Mouse (Mus musculus): ENCODE measurements around the gene 1110059G10Rik. TPM values are rescaled to one million over a fixed set of nuclear protein-coding genes. Genes with fewer than 3 reads are reported as not detected.
A peak's percentile ranks its signal among the peaks of the same experiment; 100 is the strongest.

The 1110059G10Rik gene
- 4.9 TPM for polyA plus RNA-seq (2012; fragmentation: generic; extraction: Trizol)
- long read RNA-seq, experiment 1, transcript 1110059G10Rik-201 (3 exons, 3,361 nt), result major isoform, 14 of 15 reads
- long read RNA-seq, experiment 1, partial matches to known transcripts, result 0 of 15 reads
- long read RNA-seq, experiment 1, other reads (novel, unspliced or antisense), result 1 of 15 reads
- long read RNA-seq, experiment 2, partial matches to known transcripts, result 1 of 3 reads
- long read RNA-seq, experiment 2, other reads (novel, unspliced or antisense), result 0 of 3 reads

- H3ac ChIP-seq (ENCODE audit: control insufficient read depth, insufficient read length, low read depth), result peak within 1 kb of the TSS; percentile 78
- TF ChIP-seq MYOG (IDR thresholded peaks at IDR 0.05; ENCODE audit: control insufficient read depth, extremely low read depth, insufficient read length) (no peak), MAX (IDR thresholded peaks at IDR 0.05) (peak; percentile 39), USF1 (IDR thresholded peaks at IDR 0.05; ENCODE audit: low read depth) (no peak)
- H3K27me3 ChIP-seq (ENCODE audit: control insufficient read depth, insufficient read depth, insufficient read length), result no peaks in the 10 kb centered on the region
- H3K79me2 ChIP-seq (ENCODE audit: control insufficient read depth, insufficient read depth), result peaks cover 64% of the 10 kb centered on the region
- H3K36me3 ChIP-seq (ENCODE audit: control insufficient read depth, insufficient read depth), result peaks cover 26% of the 10 kb centered on the region
- H3K4me3 ChIP-seq (ENCODE audit: insufficient read depth, poor library complexity, severe bottlenecking), result peak within 1 kb of the TSS; percentile 85
- H3K79me3 ChIP-seq (ENCODE audit: low read depth), result peaks cover 52% of the 10 kb centered on the region
Observed at GRCm38 (mm10) chr9:122950643-122951475, at the start of gene 1110059G10Rik, which contains the start of gene Kif15. Gene 1110059G10Rik (minus strand): TSS chr9:122951000. Gene Kif15 (plus strand): TSS chr9:122951046.

GRCm38 (mm10) chr9:122999193-122999586, 48.4 kb upstream of the 1110059G10Rik start:
- H3K27me3 ChIP-seq (ENCODE audit: control insufficient read depth, insufficient read depth, insufficient read length), result no peaks in the 10 kb centered on the region
- no peak overlapping the region for H3K4me3 ChIP-seq (ENCODE audit: insufficient read depth, poor library complexity, severe bottlenecking)
- TF ChIP-seq CTCF (IDR thresholded peaks at IDR 0.05; ENCODE audit: control insufficient read depth, insufficient read depth, insufficient read length), result no peak
- no peak for TF ChIP-seq FOSL1 (IDR thresholded peaks at IDR 0.05; ENCODE audit: insufficient read depth, low read length, poor library complexity, severe bottlenecking)
- no peak for TF ChIP-seq MYOD1 (IDR thresholded peaks at IDR 0.05; ENCODE audit: control insufficient read depth, insufficient read length, low read depth)
- no peak for TF ChIP-seq MAX (IDR thresholded peaks at IDR 0.05)
- no peak for TF ChIP-seq USF1 (IDR thresholded peaks at IDR 0.05; ENCODE audit: low read depth)
- no peak for TF ChIP-seq MYOG (IDR thresholded peaks at IDR 0.05; ENCODE audit: control insufficient read depth, extremely low read depth, insufficient read length)
- TF ChIP-seq CEBPB (IDR thresholded peaks at IDR 0.05; ENCODE audit: low read depth), result no peak
- H3K79me3 ChIP-seq (ENCODE audit: low read depth), result no peaks in the 10 kb centered on the region
- H3K79me2 ChIP-seq (ENCODE audit: control insufficient read depth, insufficient read depth), result no peaks in the 10 kb centered on the region
- no peak overlapping the region for H3ac ChIP-seq (ENCODE audit: control insufficient read depth, insufficient read length, low read depth)
- peaks cover 78% of the 10 kb centered on the region for H3K36me3 ChIP-seq (ENCODE audit: control insufficient read depth, insufficient read depth)

GRCm38 (mm10) chr9:122998406-122999192, 47.8 kb upstream of the 1110059G10Rik start:
- H3K36me3 ChIP-seq (ENCODE audit: control insufficient read depth, insufficient read depth), result peaks cover 74% of the 10 kb centered on the region
- H3K79me2 ChIP-seq (ENCODE audit: control insufficient read depth, insufficient read depth), result no peaks in the 10 kb centered on the region
- no peak overlapping the region for H3ac ChIP-seq (ENCODE audit: control insufficient read depth, insufficient read length, low read depth)
- H3K27me3 ChIP-seq (ENCODE audit: control insufficient read depth, insufficient read depth, insufficient read length), result no peaks in the 10 kb centered on the region
- TF ChIP-seq FOSL1 (IDR thresholded peaks at IDR 0.05; ENCODE audit: insufficient read depth, low read length, poor library complexity, severe bottlenecking), result no peak
- no peak for TF ChIP-seq MAX (IDR thresholded peaks at IDR 0.05)
- no peak for TF ChIP-seq MYOG (IDR thresholded peaks at IDR 0.05; ENCODE audit: control insufficient read depth, extremely low read depth, insufficient read length)
- TF ChIP-seq USF1 (IDR thresholded peaks at IDR 0.05; ENCODE audit: low read depth), result no peak
- TF ChIP-seq CTCF (IDR thresholded peaks at IDR 0.05; ENCODE audit: control insufficient read depth, insufficient read depth, insufficient read length), result no peak
- TF ChIP-seq MYOD1 (IDR thresholded peaks at IDR 0.05; ENCODE audit: control insufficient read depth, insufficient read length, low read depth), result no peak
- TF ChIP-seq CEBPB (IDR thresholded peaks at IDR 0.05; ENCODE audit: low read depth), result no peak
- H3K79me3 ChIP-seq (ENCODE audit: low read depth), result no peaks in the 10 kb centered on the region
- no peak overlapping the region for H3K4me3 ChIP-seq (ENCODE audit: insufficient read depth, poor library complexity, severe bottlenecking)

DNA sequence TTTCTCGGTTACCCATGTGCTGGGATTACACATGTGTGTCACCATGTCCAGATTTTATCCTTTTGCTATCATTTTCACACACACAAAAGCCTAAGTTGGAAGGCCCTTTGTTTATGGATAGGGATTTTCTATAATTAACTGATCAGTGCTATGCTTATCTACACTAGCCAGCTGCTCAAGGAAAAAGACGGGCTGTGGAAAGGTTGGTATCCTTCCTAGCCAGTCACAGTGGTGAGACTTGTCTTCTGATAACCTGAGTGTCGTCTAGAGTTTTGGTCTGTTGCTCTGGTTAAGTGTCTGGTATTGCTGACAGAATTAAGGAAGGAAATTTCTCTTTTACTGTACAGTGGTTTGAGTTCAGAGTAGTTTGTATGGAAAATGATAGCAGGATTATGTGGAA, 21.9 kb downstream of the 1110059G10Rik start:
- TF ChIP-seq MYOD1 (IDR thresholded peaks at IDR 0.05; ENCODE audit: control insufficient read depth, insufficient read length, low read depth) (no peak), USF1 (IDR thresholded peaks at IDR 0.05; ENCODE audit: low read depth) (no peak), MYOG (IDR thresholded peaks at IDR 0.05; ENCODE audit: control insufficient read depth, extremely low read depth, insufficient read length) (no peak), CTCF (IDR thresholded peaks at IDR 0.05; ENCODE audit: control insufficient read depth, insufficient read depth, insufficient read length) (no peak), FOSL1 (IDR thresholded peaks at IDR 0.05; ENCODE audit: insufficient read depth, low read length, poor library complexity, severe bottlenecking) (no peak)
- peaks cover 12% of the 10 kb centered on the region for H3K27me3 ChIP-seq (ENCODE audit: control insufficient read depth, insufficient read depth, insufficient read length)
- H3ac ChIP-seq (ENCODE audit: control insufficient read depth, insufficient read length, low read depth), result no peak overlapping the region
- no peak overlapping the region for H3K4me3 ChIP-seq (ENCODE audit: insufficient read depth, poor library complexity, severe bottlenecking)
- no peaks in the 10 kb centered on the region for H3K36me3 ChIP-seq (ENCODE audit: control insufficient read depth, insufficient read depth)
- H3K79me3 ChIP-seq (ENCODE audit: low read depth), result no peaks in the 10 kb centered on the region
- no peaks in the 10 kb centered on the region for H3K79me2 ChIP-seq (ENCODE audit: control insufficient read depth, insufficient read depth)

DNA sequence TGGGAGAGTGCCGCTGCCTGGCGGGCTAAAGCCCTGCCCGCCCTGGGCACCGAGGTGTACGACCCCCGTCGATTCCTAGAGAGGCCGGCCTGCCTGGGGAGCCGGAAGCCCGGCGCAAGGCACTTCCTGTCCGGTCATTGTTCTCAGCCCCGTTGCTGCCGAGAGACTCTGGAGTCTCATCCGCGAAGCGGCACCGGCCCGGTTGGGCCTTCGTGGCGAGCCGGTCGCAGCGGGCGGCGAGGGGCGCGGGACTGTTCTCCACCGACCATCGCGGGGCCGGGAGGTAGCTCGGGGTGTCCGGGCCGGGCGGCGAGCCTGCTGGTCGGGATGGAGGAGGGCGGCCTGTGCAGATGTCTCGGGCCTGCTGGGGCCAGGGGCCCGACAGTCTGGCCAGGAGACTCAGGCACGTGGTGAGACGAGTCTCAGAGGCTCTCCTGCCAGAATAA, 27.8 kb downstream of the 1110059G10Rik start, which contains the start of gene Zfp105:
Gene Zfp105 (plus strand): TSS at position 137 of the 446 bp plus-strand sequence.
- H3K4me3 ChIP-seq (ENCODE audit: insufficient read depth, poor library complexity, severe bottlenecking), result no peak within 1 kb of the TSS

More for the DNA sequence above, 27.8 kb downstream of the 1110059G10Rik start, which contains the start of gene Zfp105:
- Histone ChIP-seq H3K79me3 (ENCODE audit: low read depth) (no peaks in the 10 kb centered on the region), H3K79me2 (ENCODE audit: control insufficient read depth, insufficient read depth) (no peaks in the 10 kb centered on the region), H3ac (ENCODE audit: control insufficient read depth, insufficient read length, low read depth) (no peak within 1 kb of the TSS), H3K27me3 (ENCODE audit: control insufficient read depth, insufficient read depth, insufficient read length) (peaks cover 21% of the 10 kb centered on the region), H3K36me3 (ENCODE audit: control insufficient read depth, insufficient read depth) (no peaks in the 10 kb centered on the region)
- TF ChIP-seq FOSL1 (IDR thresholded peaks at IDR 0.05; ENCODE audit: insufficient read depth, low read length, poor library complexity, severe bottlenecking), result no peak
- TF ChIP-seq MAX (IDR thresholded peaks at IDR 0.05), result no peak
- no peak for TF ChIP-seq USF1 (IDR thresholded peaks at IDR 0.05; ENCODE audit: low read depth)
- no peak for TF ChIP-seq CEBPB (IDR thresholded peaks at IDR 0.05; ENCODE audit: low read depth)
- TF ChIP-seq MYOG (IDR thresholded peaks at IDR 0.05; ENCODE audit: control insufficient read depth, extremely low read depth, insufficient read length), result no peak
- no peak for TF ChIP-seq CTCF (IDR thresholded peaks at IDR 0.05; ENCODE audit: control insufficient read depth, insufficient read depth, insufficient read length)
- no peak for TF ChIP-seq MYOD1 (IDR thresholded peaks at IDR 0.05; ENCODE audit: control insufficient read depth, insufficient read length, low read depth)

All from C2C12 (cell line).